Mouse (Mus musculus) liver (tissue): ENCODE measurements around the gene Hoxb3.

Source experiments
- DNase-seq: peaks from one replicate; pipeline ENCODE4 v3.0.0-alpha.2; 2020; ENCODE audit warnings: mixed read lengths

Hoxb3 gene

DNA sequence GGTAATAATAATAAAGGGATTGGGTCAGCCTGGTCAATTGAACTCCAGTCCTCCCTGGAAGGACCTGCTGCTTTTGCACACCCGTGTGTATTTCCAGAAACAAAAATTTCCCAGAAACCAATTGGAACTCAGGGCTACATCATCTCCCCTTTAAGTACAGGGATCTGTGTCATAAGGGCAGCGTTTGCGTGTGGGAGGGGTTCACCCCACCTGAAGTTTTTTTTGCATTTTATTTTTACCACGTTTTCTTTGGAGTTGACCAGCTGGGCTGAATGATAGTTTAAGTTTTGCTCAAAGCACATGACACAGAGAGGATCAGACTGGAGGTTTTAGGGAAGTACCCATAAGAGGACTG lies 19.4 kb downstream of the Hoxb3 start:
- no peak for DNase-seq

DNA sequence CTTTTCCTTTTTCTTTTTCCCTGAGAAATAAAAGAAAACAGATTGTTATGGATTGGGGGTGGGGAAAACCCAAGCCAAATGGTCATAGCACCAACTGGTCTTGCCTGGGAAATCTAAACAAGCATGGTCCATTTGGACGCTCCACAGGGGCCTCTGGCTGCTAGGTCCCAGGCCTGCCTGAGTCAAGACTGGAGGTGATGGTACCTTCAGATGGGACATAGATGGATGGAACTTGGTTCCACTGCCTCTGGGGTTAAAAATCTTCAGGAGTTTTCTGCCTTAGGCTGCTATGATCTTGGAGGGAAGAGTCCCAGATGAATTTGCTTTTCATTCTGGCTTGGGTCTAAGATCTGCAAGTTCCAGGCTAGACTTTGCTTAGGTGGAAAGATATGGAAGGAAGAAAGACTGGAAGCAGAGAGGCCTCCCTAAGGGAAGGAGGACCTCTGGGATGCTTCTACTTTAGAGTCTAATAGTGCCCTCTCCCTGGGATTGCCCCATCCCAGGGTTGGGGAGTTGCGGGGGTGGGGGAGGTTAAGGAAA lies 20.1 kb downstream of the Hoxb3 start:
- DNase-seq: no peak

DNA sequence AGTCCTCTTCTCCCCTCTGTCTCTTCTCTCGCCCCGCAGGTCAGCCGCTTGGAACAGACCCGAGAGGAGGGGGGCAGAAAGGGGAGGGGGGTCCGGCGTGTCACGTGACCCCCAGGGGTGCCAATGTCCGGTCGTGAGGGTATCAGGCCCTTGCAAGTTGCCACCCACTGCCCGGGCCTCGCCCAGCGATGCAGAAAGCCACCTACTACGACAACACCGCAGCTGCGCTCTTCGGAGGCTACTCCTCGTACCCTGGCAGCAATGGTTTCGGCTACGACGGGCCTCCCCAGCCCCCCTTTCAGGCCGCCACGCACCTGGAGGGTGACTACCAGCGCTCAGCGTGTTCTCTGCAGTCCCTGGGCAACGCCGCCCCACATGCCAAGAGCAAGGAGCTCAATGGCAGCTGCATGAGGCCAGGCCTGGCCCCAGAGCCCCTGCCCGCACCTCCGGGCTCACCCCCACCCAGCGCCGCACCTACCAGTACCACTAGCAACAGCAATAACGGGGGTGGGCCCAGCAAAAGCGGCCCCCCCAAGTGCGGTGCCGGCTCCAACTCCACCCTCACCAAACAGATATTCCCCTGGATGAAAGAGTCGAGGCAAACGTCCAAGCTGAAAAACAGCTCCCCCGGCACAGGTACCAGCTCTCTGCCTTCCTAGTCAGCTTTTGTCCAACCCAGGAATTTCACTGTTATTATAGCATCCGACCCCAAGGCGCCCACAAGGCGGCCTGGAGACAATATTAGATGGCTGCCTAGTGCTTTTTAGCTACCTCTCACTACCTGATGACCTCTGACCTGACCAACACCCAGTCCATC lies 21.1 kb downstream of the Hoxb3 start:
- no peak for DNase-seq

DNA sequence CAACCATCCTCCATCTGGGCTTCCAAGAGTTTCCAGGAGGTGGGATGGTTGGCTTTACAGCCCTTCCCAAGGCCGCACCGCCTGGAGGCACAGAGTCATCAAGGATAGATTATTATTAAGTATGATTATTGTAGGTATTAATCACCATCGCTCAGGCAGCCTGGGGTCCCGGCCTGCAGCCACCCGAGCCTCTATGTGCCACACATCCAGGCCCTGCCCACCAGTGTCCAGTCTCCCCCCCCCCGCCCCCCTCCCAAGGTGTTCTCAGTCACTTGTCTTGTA lies 21.7 kb downstream of the Hoxb3 start:
- no peak for DNase-seq

DNA sequence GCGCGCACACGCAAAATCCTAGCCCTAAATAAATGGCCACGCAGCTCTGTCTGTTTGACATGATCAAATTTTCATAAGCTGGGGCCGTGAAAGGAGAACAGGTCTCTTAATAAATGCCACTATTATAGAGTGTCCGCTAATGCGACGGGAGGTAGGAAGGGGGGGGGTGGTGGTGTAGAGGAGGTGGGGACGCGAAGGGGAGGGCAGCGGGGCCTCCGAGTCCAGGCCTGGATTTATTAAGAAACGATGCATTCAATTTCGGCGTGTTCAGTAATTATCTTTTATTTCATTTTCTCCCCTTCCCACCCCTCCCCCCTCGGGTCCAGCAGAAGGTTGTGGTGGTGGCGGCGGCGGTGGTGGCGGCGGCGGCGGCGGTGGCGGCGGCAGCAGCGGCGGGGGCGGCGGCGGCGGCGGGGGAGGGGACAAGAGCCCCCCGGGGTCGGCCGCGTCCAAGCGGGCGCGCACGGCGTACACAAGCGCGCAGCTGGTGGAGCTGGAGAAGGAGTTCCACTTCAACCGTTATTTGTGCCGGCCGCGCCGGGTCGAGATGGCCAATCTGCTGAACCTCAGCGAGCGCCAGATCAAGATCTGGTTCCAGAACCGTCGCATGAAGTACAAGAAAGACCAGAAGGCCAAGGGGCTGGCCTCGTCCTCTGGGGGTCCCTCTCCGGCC lies 22.2 kb downstream of the Hoxb3 start:
- no peak for DNase-seq

DNA sequence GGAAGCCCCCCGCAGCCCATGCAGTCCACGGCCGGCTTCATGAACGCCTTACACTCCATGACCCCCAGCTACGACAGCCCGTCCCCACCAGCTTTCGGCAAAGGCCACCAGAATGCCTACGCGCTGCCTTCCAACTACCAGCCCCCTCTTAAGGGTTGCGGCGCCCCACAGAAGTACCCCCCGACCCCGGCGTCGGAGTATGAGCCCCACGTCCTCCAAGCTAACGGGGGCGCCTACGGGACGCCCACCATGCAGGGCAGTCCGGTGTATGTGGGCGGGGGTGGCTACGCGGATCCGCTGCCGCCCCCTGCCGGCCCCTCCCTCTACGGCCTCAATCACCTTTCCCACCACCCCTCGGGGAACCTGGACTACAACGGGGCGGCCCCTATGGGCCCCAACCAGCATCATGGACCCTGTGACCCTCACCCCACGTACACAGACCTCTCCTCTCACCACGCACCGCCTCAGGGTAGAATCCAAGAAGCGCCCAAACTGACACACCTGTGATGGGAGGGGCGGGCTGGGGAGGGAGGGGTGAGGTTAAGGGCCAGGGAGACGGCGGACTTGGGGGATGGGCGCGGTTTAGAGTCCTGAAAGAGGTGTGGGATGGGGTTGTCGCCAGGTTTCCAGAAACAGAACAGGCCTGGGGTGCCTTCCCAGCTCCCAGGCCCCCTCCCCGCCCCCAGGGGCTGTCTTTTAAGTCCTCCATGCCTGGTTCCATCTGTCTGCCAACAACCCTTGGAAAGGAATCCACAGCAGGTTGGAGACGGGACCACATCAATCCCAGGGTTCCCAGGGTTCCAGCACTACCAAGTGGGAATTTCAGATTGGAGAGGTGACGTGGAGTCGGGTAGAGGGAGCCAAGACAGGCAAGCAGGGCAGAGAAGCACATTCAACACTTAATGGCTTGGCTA lies 23.0 kb downstream of the Hoxb3 start:
- no peak for DNase-seq

DNA sequence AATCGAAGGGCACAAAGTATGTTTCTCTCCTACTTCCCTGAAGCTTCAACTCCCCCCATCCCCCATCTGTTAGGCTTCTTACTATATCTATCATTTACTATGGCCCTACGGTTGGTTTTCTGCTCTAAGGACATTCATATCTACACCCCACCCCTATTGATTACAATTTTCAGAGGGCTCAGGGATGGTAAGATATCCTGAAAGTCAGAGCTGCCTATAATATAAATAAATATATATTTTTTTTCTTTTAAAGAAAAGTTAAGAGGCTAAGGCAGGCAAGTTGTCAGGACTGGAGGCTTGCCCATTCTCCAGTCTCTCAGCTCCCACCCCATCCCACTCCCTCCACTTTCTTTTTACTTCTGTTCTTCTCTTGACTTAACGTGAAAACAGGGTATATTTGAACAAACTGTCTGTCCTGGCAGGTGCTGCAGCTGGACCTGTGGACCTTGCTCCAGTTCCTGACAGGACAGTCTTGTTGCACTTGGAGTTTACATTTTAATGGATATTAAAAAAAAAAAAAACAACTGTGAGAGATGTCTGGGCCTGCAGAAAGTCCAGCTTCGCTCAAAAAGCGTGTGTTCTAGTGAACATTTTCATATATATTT lies 23.9 kb downstream of the Hoxb3 start:
- DNase-seq: no peak

DNA sequence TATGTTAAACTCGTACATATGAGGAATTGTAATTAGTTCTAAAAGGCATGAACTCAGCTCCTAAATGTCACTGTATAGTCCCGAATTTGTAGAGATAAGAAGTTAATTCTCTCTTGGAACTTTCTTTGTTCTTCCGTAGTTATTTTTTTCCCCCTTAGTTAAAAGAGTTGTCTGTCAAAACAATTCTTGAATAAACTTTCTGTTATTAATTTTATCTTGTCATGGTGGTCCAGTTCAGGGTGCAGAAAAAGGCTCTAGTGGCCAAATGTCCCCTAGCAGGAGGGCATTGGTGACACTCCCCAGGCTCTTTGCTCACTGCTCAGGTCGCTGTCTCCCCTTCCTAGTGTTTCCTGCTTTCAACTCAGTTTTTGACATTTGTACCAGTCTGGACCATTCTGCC lies 24.6 kb downstream of the Hoxb3 start:
- no peak for DNase-seq

DNA sequence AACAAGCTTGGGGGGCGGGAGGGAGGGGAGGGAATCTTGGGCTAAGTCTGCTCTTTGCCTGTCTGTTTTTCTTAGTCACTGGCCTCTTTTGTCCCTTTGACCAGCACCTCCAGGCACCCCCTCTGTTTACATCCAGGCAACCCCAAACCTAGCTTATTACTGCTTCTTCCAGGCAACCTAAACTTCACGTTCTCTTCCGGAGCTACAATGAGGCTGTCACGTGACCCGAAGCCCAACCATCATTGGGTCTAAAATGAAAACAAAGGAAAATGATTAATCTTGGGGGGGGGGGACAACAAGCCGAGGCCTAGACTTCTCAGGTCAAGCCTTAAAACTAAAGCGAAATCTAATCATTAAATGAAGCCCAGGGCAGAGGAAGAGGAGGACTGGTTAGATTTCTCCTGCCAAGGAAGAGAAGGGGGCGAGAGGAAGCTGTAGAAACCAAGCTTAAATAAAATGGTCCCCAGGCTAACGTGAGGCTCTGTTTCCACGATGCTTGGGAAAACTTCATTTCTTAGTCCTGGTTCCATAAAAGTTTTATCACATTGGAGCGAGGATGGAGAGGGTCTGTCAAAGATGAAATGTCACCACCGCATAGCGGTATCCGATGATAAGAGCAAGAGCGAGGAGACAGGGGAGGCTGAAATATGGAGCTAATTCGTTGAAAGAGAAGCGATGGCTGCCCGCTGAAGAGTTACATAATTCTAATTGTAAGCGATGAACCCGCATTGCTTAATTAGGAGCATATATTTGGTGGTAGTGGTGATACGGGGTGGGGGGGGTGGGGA lies 25.2 kb downstream of the Hoxb3 start:
- no peak for DNase-seq

DNA sequence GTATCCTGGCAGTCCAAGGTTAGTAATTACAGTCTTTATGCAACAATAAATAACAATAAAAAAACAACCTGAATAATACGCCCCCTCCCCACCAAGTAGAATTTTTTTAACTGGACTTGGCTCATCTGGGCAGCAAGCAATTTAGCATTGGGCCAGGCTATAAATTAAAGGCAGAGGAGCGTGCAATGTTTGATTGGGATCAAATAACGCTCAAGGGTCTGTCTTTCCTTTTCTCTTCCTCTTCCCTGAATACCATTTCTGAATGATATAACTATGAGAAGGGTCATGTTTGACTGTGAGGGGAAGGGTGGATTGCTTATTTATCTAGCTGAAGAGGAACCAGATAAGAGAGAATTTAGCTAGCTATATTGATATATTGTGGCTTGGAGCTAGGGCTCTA lies 25.9 kb downstream of the Hoxb3 start:
- no peak for DNase-seq

DNA sequence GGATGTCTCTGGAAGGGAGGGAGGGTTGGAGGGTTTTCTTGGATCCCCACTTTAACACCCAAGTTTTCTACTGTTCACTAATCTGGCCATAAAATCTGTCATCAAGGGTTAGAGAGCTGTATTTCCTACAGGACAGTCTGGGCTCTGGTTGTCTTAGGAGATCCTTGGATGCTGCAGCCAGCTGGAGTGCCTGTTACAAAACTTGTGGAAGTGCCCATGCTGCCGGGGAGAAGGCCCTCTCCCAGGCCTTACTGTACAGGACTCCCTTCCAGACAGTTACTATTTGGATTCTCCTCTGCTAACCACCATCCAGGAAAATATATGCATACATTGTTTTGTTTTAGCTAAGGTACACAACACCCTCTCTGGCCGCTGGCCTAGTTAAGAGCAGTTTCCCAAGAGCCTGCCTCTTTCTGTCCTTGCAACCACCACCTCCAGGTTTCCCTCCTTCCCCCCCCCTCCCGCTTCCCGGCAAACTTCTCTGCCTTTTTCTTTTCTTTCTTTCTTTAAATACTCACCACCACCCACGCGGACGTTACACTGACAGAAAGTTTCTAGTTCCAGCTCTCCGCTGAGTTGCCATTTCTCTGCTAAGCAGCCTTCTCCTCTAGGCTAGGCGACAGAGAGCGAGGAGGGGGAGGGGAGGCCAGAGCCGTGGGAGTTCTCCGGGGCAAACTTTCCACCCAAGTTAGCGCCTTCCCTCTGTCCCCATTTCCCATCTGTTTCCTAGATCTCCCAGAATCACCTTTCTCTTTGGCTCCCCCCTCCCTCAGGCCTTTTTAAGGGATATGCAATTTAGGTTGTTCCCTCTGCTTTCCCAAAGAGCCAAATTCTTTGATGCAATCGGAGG lies 26.6 kb downstream of the Hoxb3 start:
- DNase-seq: no peak

DNA sequence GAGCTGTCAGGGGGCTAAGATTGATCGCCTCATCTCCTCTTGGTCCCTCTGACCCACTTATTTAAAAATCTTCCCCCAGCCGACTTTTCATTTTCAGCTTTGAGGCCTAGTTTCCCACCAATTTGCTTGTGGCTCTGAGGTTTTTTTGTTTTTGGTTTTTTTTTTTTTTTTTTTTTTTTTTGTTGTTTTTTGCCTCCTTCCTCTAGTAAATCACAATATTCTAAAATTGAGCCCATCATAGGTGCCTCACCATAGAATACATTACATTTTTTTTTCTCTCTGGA lies 27.2 kb downstream of the Hoxb3 start, which contains the start of gene Hoxb2:
TSS of gene Hoxb2 (plus strand) at position 185 of the 284 bp plus-strand sequence.
- DNase-seq: no peak

DNA sequence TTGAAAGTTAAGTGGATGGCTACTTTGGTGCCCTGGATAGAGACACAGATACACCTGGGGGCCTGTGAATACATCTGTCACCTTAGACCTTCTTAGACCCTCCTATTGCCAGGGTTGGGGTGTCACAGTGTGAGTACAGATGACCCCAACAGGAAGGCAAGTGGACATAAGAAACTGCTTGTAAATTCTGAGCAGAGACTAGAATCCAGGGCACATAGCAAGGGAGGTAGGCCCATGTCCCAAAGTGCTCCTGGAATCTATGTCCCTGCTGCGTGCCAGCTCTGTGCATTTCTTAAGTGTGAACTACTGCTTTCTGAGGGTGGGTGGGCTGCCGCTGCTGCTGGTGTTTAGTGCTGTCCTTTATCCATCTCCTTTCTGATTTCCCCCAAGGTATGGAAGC lies 27.7 kb downstream of the Hoxb3 start:
- DNase-seq: no peak

DNA sequence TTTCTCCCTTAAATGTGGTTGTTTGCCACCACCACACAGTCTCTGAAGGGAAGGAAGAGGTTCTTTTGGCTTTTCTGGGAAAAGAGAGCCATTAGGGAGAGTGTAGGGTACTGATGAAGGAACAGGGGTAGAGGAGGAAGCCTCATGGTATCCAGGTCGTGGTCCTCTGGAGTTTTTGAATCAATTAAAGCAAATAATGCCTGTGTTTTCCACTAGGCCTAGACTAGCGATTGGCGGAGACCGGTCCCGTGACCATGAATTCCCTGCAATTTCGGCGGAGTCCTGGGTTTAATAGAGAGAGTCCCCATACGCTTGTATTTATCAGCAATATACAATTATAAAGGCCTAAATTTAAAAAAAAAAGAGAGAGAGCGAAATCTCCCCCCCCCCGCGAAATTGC lies 28.2 kb downstream of the Hoxb3 start:
- DNase-seq: no peak

DNA sequence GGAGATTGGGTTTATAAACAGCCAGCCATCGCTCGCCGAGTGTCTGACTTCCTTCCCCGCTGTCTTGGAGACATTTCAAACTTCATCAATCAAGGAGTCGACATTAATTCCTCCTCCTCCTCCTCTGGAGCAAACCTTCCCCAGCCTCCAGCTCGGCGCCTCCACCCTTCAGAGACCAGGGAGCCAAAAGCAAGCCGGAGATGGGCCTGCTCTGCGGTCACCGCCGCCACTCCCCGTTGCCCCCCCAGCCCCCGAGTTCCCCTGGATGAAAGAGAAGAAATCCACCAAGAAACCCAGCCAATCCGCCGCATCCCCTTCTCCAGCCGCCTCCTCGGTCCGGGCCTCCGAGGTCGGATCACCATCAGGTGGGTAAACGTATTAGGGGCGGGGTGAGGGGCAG lies 28.7 kb downstream of the Hoxb3 start:
- DNase-seq: peak; percentile 51

DNA sequence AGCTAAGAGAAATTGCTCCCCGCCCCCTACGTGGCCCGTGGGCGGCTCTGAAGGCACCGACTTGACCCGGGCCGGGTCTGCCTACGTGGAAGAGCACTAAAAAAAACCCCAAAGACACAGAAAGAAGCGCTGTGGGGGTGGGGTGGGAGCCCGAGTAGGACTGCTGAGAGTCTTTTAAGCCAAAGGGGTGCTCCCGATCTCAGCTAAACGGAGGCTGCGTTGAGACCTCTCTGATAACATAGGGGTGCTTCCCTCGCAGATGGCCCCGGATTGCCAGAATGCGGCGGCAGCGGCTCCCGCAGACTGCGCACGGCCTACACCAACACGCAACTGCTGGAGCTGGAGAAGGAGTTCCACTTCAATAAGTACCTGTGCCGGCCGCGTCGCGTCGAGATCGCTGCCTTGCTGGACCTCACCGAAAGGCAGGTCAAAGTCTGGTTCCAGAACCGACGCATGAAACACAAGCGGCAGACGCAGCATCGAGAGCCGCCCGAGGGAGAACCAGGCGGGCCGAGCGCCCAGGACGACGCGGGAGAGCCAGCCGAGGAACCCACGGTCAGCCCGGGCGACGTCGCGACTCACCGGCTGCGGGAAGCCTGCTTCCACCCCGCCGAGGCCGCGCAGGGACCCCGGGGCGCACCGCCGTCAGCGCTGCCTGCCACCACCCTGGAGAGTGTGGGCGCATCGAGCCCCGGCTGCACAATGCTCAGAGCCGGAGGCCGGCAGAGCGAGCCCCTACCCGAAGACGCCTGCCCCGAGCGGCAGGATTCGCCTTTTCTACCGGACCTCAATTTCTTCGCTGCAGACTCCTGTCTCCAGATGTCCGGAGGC lies 29.8 kb downstream of the Hoxb3 start:
- peak; percentile 32 for DNase-seq

DNA sequence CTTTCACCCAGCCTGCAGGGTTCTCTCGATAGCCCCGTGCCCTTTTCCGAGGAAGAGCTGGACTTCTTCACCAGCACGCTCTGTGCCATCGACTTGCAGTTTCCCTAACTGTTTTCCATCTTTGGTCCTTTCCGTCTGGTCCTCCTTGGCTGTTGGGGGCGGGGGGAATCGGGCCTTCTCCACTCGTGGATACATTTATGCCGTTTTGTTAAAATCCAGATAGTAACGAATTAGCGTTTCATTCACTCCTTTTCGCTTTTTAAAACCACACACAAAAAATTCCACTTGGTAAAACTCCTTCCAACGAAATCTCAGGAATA lies 30.4 kb downstream of the Hoxb3 start:
- DNase-seq: no peak

DNA sequence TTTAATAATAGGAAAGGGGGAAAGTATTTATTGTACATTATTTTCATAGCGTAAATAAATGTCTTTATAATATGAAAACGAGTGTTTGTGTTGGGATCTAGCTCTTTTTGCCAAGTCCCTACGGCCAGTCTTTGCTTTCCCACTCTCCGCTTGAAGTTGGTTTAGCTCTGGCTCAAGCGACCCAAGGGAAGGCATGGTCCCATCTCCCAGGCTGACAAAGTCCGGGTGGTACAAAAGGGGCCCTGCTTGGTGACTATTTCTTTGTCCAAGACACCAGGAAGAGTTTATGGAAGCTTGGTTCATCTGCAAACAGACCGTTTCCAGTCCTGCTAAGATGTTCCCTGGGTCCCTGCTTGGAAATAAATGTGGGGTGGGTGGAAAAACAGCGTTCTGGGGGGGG lies 30.8 kb downstream of the Hoxb3 start:
- no peak for DNase-seq

DNA sequence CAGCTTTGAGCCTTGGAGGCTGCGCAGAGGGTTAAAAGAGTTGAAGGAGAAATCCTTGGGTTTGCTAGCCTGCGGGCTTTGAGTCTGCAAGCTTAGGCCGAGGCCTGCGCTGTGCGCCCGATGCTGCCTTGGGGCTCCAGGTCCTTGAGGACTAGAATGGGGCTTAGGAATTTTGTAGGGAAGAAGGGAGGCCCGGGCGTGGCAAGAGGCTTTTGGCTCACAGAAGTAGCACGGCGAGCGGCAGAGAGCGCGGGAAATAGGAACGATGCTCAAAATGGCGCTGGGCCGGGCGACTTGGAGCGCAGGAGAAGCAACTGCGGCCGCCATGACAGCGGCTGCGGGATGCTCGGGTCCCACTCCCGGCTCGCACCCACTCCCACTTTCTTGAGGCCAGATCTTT lies 31.2 kb downstream of the Hoxb3 start:
- DNase-seq: no peak

DNA sequence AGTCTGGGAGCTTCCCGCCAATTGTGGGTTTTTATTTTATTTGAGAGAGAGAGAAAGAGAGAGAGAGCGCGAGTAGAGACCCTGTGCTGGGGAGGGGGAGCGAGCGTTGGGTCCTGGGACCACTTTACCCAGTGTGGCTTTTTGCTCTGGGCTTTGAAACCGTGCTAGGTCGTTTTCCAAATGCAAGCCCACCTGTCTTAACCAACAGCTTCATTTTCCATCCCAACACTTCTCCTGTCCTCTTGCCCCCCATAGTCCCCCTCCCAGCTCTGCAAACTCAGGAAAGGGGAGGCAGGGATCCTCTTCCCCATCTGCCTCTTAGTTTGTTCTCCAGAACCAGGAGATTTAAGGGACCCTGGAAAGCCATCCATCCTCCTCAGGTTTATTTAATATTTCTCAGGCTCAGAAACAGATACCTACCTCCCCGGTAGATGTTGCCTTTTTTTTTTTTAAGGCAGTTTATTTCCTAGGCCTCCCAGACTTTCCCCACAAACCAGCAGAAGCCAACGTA lies 31.7 kb downstream of the Hoxb3 start:
- no peak for DNase-seq

DNA sequence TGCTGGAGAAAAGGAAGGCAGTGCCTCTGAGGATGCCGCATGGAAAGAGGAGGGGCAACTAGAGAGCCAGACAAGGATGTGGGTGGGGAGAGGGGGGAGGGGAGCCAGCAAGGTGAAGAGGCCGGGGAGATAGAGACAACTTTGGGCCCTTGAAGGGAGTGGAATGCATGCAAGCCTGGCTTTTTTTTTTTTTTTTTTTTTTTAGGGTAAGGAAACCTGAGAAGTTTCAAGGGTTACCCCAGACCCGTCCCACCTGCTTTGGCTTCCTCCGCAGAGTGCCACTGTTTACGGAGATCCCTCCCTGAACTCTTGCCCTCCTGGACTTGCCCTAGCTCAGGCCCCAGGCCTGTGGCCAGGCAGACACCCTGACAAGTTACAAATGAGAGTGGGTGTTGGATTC lies 40.7 kb downstream of the Hoxb3 start:
- DNase-seq: no peak
